Mouse (Mus musculus): ENCODE data around the gene Psmb9. TPM values are rescaled to one million over a fixed set of nuclear protein-coding genes. Genes with fewer than 3 reads are reported as not detected.

Gene Psmb9
- total RNA-seq, 2 experiments from 2014 or later = 0.73 to 3.8 TPM

- no peak for DNase-seq (ENCODE audit: low spot score)
Observed at GRCm38 (mm10) chr17:34141448-34141847, 46.1 kb downstream of the Psmb9 start.

GRCm38 (mm10) chr17:34140240-34140639 lies 47.3 kb downstream of the Psmb9 start:
- DNase-seq (ENCODE audit: low spot score) = no peak

- peak; percentile 48 for DNase-seq (ENCODE audit: low spot score)
Observed at GRCm38 (mm10) chr17:34139416-34139815, 48.1 kb downstream of the Psmb9 start.

DNA sequence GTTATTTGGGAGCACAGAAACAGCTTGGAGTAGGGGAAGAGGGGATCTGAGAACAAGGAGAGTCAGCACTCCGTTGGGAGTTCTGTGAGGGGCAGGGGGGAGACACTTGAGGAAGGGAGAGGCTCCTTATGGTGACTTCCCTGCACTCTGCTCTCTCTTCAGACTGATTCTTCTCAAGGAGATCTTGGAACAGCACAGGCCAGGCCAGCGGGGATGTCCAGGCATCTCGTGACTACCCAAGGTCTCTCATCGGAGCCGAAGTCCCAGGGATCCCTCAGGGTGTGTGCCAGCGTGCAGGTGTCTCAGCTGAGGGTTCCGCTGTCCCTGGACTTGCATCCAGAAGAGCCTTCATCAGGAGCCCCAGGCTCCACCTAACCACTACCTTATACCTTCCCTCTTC lies 48.9 kb downstream of the Psmb9 start:
- DNase-seq (ENCODE audit: low spot score) = no peak

- no peak for DNase-seq (ENCODE audit: low spot score)
Observed at GRCm38 (mm10) chr17:34137601-34138000, 50.0 kb downstream of the Psmb9 start.

GRCm38 (mm10) chr17:34135297-34136224 lies 52.0 kb downstream of the Psmb9 start:
- peak; percentile 99 for DNase-seq (ENCODE audit: low spot score)

DNA sequence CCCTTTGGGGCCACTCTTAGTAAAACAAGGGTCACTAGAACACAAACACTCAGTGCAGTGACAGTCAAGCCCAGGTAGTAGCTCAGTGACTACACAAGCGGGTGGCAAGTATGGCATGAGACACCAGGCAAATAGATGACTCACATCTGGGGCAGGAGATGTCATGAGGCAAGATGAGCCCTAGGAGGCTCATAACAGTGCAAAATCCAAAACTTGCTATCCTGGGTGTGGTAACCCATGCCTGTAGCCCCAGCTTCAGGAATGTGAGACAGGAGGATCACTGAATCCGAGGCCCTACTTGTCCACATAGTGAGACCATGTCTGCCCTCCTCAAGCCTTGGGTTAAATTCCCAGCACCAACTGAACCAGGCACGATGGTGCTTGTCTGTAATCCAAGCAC lies 53.1 kb downstream of the Psmb9 start:
- DNase-seq (ENCODE audit: low spot score) = no peak

- DNase-seq (ENCODE audit: low spot score) = no peak
Observed at GRCm38 (mm10) chr17:34133289-34133688, 54.3 kb downstream of the Psmb9 start.

Other genes starting within 250 kb of the Psmb9 start
- 10 to 100 TPM; 64.8 to 68.8 TPM for gene Pfdn6, start 247.4 kb downstream of the Psmb9 start, total RNA-seq (2021)
- gene Wdr46, start 247.1 kb downstream of the Psmb9 start, total RNA-seq (2021) = 1 to 10 TPM; 8.7 to 8.8 TPM
- 1 to 10 TPM; 1.5 to 1.7 TPM for gene B3galt4, start 236.3 kb downstream of the Psmb9 start, total RNA-seq (2021)
- gene Vps52, start 232.0 kb downstream of the Psmb9 start, total RNA-seq (2021) = 10 to 100 TPM; 29.6 to 33.5 TPM
- gene Rps18, start 231.8 kb downstream of the Psmb9 start, total RNA-seq (2021) = 100 to 1,000 TPM; 367 to 381 TPM
- gene H2-K1, start 187.4 kb downstream of the Psmb9 start, total RNA-seq (2021) = 10 to 100 TPM; 47.2 to 57.7 TPM
- gene Ring1, start 163.1 kb downstream of the Psmb9 start, total RNA-seq (2021) = 10 to 100 TPM; 12.5 to 13.5 TPM
- 10 to 100 TPM; 80.3 to 82.1 TPM for gene H2-Ke6, start 159.7 kb downstream of the Psmb9 start, total RNA-seq (2021)
- gene Slc39a7, start 156.1 kb downstream of the Psmb9 start, total RNA-seq (2021) = 10 to 100 TPM; 41.0 to 50.2 TPM
- 10 to 100 TPM; 34.9 to 37.0 TPM for gene Rxrb, start 156.0 kb downstream of the Psmb9 start, total RNA-seq (2021)
- 1 to 10 TPM; 2.9 TPM for gene Col11a2, start 148.3 kb downstream of the Psmb9 start, total RNA-seq (2021)
- not detected for gene H2-Oa, start 95.4 kb downstream of the Psmb9 start, total RNA-seq (2021)
- gene H2-DMa, start 68.2 kb downstream of the Psmb9 start, total RNA-seq (2021) = 1 to 10 TPM; 2.6 to 3.2 TPM
- 10 to 100 TPM; 71.6 to 77.3 TPM for gene Brd2, start 65.1 kb downstream of the Psmb9 start, total RNA-seq (2021)
- under 1 TPM; 0.17 to 0.53 TPM for gene H2-DMb2, start 44.5 kb downstream of the Psmb9 start, total RNA-seq (2021)
- gene H2-DMb1, start 34.7 kb downstream of the Psmb9 start, total RNA-seq (2021) = under 1 TPM; 0.16 to 0.78 TPM
- gene Tap1, start 211 bp downstream of the Psmb9 start, total RNA-seq (2021) = 1 to 10 TPM in 1 of 2 experiments, under 1 TPM in 1; 0.98 to 3.6 TPM
- 1 to 10 TPM; 3.2 to 6.7 TPM for gene Psmb8, start 10.0 kb upstream of the Psmb9 start, total RNA-seq (2021)
- 1 to 10 TPM; 4.1 to 6.6 TPM for gene Tap2, start 15.8 kb upstream of the Psmb9 start, total RNA-seq (2021)
- gene H2-Ob, start 51.1 kb upstream of the Psmb9 start, total RNA-seq (2021) = under 1 TPM; 0.14 to 0.33 TPM
- gene H2-Ab1, start 69.9 kb upstream of the Psmb9 start, total RNA-seq (2021) = 1 to 10 TPM; 3.0 to 4.8 TPM
- gene H2-Aa, start 100.1 kb upstream of the Psmb9 start, total RNA-seq (2021) = 1 to 10 TPM; 3.7 to 5.9 TPM
- 1 to 10 TPM; 3.9 to 5.6 TPM for gene H2-Eb1, start 118.1 kb upstream of the Psmb9 start, total RNA-seq (2021)
- not detected for gene H2-Eb2, start 137.9 kb upstream of the Psmb9 start, total RNA-seq (2021)
- under 1 TPM; 0.14 to 0.33 TPM for gene Btnl2, start 167.1 kb upstream of the Psmb9 start, total RNA-seq (2021)
- not detected for gene Btnl1, start 189.4 kb upstream of the Psmb9 start, total RNA-seq (2021)
- not detected for gene BC051142, start 211.1 kb upstream of the Psmb9 start, total RNA-seq (2021)

All from gastrocnemius, adult 18-20 months (tissue).